Mouse (Mus musculus): ENCODE results near the gene Mapre3.

Gene Mapre3

DNA sequence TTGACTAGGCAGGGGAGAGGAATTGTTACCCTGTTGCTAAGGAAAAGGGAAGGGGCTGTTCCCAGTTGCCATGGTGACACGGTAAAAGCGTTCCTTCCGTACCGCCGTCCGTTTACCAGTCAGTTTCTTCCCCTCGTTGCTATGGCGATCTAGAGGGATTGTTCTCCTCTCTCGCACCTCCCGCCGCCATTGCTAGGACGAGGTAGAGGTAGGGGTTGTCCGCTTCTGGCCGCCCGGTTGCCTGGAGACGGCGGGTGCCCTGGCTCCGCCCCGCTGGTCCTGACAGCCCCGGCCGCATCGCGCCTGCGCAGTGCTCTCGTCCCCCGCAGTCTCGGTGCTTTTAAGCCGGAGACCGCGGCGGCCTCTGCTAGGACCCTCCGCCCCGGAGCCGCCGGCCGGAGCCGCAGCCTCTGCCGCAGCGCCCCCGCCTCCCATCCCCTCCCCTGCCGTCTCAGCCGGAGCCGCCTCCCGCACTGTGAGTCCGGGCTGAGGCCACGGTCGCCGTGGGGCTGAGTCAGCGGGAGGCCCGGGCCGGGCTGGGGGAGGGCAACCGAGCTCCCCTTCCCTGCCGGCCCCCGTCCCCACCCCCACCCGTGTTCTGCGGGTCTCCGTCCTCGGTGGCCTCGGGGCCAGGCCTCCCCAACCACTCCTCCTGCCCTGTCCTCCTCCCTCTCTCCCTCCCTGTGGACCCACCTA is at the start of gene Mapre3:
Mapre3 (plus strand) TSS at position 218 of the 696 bp plus-strand sequence.
- in situ Hi-C loops (cut with MboI; ENCODE audit: unreplicated experiment in 2 of 2): loop anchor here (5.0 kb wide), 3 partner anchors 38 to 108 kb away; partner anchors contain the start of gene Khk (in 1 of the 2)

DNA sequence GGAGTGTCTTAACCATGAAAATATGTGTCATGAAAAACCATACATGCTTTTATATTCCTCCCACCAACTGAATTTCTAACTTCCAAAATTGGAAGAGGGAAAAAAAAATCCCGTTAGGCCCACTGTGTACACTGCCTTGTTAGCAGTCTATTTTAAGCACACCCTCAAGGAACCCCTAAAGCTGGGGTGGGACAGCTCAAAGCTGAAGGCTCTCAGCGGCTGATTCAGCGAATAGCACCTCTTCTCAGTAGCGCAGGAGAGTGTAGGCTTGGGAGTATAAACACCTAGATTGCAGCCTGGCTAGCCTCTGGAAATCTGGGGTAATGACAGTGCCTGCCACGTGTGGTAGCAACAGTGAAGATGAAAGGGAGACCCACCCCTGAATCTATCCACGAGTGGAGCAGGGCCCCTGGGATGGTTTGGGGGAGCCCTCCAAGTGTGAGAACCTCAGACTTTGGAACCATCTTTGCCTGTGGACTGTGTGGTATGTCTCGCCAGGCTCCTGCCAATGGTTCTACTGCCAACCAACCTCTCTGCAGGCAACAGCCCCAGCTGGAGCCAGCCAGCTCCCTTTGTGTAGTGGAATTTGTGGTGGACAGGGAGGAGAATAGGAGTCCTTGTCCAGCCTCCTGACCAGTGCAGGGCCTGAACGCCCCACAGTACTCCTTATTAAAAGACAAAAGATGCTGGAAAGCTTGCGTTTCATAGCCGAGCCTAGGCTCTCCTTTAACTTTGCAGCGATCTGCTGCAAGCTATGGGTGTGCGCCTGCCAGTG is 48.7 kb upstream of the Mapre3 start:
- in situ Hi-C loops (cut with MboI; ENCODE audit: unreplicated experiment in 2 of 2): no loop called here

DNA sequence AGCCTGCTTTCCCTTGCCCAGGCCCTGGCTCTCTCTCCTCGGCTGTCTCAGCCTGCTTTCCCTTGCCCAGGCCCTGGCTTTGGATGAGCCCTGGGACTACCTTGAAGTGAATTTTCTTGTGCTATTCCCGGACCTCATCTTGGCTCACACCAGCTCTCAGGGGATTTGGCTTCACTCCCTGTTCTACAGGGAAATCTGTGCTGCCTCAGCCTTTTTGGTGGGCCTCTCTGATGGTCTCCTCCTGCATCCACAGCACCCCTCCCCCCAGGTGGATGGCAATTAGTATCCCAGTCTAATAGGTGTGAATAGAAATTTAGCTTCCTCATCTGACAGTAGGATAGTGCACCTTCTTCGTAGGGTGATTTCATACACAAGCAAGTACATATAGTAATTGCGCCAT is 46.4 kb upstream of the Mapre3 start:
- in situ Hi-C loops (cut with MboI; ENCODE audit: unreplicated experiment in 2 of 2): no loop called here

DNA sequence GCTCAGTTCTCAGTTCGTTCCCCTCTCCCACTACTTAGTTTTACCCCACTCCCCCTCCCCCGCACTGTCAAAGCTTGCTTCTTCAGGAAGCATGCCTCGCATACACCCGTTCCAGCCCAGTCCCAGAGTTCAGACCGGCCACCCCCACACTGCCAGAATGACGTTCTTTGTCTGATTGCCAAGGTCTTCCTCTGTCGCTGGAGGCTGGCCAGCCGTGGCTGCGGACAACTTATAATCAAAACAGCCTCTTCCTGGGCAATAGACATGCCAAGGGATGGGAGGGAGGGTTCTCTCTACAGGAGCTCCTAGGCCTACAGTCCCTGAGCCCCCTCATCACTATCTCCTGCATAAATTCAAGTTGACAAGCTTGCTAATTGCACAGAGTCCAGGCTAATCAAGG is 45.8 kb upstream of the Mapre3 start:
- in situ Hi-C loops (cut with MboI; ENCODE audit: unreplicated experiment in 2 of 2): no loop called here

DNA sequence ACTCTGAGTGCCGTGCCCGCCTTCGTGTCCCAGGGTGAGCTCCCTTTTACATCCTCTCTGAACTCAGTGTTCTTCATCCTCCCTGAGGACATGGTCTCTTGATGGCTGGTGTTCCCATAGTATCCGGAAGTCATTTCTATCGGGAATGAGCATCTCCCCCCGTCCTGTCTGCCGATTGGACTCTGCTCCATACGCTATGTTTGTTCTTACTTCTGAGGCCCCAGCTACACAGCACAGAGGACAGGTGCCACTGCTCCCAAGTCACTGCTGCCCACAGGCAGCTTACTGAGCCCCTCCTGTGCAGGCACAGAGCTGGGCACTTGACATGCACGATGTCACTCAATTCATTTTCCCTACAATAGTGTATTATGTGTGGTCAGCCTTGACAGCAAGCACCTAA is 45.4 kb upstream of the Mapre3 start:
- in situ Hi-C loops (cut with MboI; ENCODE audit: unreplicated experiment in 2 of 2): no loop called here

DNA sequence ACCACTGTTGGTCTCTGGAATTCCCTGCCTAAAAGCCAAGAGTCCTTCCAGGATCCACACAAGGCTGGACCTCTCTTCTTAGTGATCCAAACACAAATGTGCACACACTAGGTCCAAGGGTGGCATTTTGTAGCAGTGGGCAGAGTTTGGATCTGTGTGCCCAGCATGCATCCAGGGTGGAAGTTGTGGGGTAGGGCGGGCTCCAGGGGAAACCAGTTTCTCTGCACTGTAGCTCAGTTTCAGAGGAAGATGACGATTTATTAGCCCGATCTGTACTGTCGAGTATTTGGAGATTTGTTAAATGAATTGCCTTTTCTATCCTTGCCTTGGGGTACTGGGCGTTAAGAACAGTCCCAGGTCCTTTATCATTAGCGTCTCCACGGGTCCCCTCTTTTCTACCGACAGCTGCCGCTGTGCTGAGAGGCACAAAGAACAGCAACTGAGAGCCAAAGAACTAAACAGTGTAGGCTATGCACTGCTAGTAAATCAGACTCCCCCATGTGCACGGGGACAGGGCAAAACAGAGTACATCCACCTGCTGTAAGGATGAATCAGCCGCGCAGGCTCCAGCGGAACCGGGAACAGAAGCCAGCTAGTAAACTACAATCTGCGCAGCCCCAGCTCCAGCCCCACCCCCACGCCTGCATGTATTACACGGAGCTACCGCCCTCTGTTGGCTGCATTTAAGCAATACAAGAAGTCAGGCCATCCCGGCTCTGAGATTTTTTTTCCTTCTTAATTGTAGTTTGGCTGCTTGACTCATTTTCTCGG is 39.7 kb upstream of the Mapre3 start:
- in situ Hi-C loops (cut with MboI; ENCODE audit: unreplicated experiment in 2 of 2): loop anchor here in 1 of 2 experiments (5.0 to 10.0 kb wide), 3 partner anchors 62 to 350 kb away; partner anchors contain the start of gene Dpysl5

DNA sequence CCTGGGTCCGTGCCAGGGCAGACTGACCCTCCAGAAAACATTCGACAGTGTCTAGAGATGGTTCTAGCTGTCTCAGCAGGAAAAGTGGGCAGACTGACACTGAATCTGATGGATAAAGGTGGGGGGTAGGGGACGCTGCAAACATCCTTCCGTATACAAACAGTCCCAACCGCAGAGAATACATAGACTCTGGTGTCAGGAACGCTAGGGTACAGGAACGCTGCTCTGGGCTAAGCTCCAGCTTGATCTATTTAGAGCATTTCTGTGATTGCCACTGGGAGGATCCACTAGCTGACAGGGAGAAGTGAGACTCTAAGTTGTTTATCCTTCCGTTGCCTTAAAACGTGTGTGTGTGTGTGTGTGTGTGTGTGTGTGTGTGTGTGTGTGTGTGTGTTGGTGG is 33.7 kb upstream of the Mapre3 start:
- in situ Hi-C loops (cut with MboI; ENCODE audit: unreplicated experiment in 2 of 2): loop anchor here in 1 of 2 experiments (5.0 kb wide), 1 partner anchor 68 kb away; the partner anchor contains the start of gene Dpysl5

DNA sequence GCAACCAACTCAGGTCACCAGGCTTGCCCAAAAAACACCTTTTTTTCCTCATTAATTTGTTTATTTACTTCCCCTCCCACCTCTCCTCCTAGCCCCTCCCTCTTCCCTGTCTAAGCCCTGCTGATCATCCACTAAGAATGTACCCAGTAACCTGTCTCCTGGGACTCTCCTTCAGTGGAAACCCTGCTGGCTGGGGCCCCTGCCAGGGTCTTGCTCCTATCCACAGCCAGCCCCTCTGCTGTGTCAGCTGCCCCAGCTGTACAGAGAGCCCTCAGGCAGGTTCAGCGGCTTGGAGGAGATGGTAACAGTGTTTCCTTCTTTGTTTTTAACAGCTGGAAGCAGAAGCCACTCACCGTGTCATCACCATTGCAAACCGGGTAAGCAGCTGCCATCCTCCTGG is 33.3 kb upstream of the Mapre3 start:
- in situ Hi-C loops (cut with MboI; ENCODE audit: unreplicated experiment in 2 of 2): loop anchor here in 1 of 2 experiments (5.0 kb wide), 1 partner anchor 69 kb away; the partner anchor contains the start of gene Dpysl5

DNA sequence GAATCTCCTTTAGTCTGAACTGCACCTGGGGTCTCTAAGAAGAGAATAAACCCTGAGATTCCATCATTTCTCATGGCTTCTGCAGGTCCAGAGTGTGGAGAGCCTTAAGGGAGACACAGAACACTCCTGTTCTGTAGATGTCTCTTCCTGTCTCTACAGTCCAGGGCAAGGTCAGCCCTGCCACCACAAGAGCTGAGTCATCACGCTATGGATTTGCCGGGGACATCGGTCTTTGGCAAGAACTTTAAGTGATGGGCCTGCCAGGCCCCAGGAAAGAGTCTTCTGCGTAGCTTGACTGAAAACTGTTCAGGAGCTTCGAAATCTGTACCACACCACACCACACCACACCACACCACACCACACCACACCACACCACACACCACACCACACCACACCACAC is 27.1 kb upstream of the Mapre3 start:
- in situ Hi-C loops (cut with MboI; ENCODE audit: unreplicated experiment in 2 of 2): no loop called here

DNA sequence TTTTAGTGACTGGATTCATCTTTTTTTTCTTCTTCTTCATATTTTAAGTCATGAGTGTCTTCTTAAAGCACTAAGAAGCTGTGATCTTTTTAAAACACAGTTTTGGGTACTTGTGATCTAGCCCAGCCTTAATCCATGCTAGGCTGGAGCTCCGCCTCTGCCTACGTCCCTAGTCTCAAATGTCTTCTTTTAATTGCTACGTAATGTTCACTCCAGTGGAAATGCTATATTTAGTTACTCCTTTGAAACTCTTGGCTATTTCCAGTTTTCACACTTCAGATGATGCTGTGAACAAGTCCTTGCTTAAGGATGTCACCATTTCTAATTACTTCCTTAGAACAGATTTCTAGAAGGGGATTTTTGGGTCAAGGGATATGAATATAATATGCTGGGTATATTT is 24.4 kb upstream of the Mapre3 start:
- in situ Hi-C loops (cut with MboI; ENCODE audit: unreplicated experiment in 2 of 2): loop anchor here in 1 of 2 experiments (10.0 kb wide), 1 partner anchor 275 kb away; no protein-coding TSS in a partner anchor

DNA sequence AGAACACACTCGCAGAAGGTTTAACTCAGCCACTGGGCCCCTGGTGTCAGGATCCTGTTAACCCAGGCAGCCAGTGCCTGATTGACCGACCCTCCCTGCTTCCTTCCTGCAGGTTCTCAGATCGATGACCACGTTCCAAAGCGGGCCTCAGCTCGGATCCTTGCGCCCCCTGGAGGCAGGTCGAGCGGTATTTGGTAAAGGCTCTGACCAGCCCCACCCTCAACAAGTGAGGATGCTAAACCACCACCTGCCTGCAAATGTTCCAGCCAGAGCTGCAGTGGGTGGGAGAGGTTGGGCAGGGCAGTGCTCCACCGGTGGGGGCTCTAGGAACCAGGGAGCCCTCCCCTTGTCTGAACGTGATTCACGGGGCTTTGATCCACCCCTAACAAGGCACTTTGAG is 18.3 kb upstream of the Mapre3 start:
- in situ Hi-C loops (cut with MboI; ENCODE audit: unreplicated experiment in 2 of 2): loop anchor here in 1 of 2 experiments (10.0 kb wide), 1 partner anchor 281 kb away; no protein-coding TSS in a partner anchor

DNA sequence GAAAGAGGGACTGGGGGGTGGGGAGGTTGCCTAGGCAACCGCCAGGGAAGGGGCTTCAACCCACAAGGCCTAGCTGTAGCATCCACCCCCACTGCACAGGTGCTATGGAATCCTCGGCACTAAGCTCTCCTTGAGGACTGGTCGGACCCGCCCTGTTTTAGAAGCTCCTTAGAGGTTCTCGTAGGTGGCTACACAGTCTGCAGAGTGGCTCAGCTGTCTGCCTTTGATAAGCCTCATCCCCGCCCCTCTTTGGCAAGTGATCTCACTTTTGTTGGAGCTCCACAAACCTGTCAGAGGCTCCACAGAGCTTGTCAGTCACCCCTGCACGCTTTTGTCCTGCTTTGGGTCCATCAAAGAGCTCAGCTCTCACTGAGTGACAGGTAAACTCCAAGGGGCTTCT is 17.0 kb upstream of the Mapre3 start:
- in situ Hi-C loops (cut with MboI; ENCODE audit: unreplicated experiment in 2 of 2): loop anchor here in 1 of 2 experiments (10.0 kb wide), 1 partner anchor 283 kb away; no protein-coding TSS in a partner anchor

DNA sequence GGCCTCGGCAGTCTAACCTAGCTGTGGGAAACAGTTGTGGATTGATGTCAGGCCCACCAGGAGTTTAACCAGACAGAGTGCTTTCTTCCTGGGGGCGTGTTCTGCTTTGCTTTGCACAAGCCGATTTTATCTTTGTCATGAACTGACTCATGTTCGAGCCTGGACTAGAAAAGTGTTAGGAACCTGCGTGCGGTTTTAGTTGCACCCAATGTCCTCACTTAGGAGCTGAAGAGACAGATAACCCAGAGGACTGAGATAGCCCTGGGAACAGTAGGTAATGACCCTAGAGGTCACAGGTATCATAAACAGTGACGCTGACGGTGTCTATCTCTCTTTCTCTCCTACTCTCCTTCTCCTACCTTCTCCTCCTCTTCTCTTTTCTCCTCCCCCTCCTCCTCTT is 16.5 kb upstream of the Mapre3 start:
- in situ Hi-C loops (cut with MboI; ENCODE audit: unreplicated experiment in 2 of 2): loop anchor here in 1 of 2 experiments (10.0 kb wide), 1 partner anchor 283 kb away; no protein-coding TSS in a partner anchor

DNA sequence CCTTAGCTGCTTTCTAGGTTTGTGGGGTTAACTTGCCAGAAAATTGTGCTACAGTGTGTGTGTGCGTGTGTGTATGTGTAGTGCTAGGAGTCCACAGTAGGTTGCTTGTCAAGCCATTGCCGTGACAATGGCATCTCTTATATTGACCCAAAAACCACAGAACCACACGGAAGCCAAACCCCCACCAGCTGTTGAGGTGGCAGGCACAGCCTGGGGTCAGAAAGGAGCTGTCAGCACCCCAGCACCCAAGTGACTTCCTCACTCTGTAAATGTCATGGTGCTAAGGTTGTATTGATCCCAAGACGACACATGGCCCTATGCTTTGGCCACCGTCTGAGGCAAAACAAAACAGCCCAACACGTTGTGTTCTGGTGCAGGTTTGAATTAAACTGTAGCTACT is 15.5 kb upstream of the Mapre3 start:
- in situ Hi-C loops (cut with MboI; ENCODE audit: unreplicated experiment in 2 of 2): loop anchor here in 1 of 2 experiments (10.0 kb wide), 1 partner anchor 284 kb away; no protein-coding TSS in a partner anchor

DNA sequence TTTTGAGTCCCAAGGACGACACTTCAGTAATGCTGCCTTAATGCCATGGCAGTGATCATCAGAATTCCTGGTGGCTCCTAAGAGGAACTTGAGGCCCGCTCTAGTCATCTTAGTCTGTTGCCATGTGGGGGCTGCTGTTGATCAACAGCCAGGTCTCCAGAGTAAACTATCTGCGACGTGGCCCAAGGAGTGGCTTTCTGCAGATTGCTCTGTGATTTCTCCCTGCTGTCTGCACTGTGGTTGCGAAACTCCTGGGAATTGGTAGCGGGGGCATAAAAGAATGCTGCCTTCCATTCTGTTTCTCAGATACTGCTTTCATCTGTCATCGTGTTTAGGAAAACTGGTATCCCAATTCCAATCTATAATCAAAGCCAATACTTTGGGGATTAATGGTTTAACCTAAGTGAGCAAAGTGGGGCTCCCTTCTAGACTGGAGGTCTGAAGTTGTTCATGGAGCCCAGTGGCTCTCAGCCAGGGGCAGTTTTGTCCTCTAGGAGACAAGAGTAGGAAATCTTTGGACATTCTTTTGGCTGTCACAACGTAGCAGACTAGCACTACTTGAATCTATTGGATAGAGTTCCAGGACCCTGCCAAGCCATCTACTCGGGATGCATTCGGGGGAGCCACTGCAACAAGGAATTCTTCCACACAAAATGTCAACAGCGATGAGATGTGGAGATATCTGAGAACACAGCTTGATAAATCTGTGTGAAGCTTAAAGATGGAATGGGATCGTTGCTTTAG is 11.5 kb upstream of the Mapre3 start:
- in situ Hi-C loops (cut with MboI; ENCODE audit: unreplicated experiment in 2 of 2): loop anchor here (5.0 kb wide), 4 partner anchors 101 to 204 kb away; no protein-coding TSS in a partner anchor

DNA sequence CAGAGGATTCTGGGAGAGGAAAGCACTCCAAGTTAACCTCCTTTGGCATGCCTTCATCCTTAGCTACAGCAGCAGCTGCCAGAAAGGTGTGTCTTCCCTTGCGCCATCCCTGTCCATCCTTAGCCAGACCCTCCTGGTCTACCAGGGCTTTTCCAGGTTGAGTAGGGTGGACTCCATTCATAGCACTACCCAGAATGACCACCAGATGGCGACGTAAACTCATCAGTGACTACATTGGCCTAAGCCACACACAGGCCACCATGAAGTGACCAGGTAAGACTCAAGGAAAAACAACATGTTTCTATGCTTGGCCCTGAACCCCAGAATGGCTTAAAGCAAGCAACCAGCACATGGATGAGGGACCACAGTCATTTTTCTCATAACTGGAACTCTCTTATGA is 8.3 kb upstream of the Mapre3 start:
- in situ Hi-C loops (cut with MboI; ENCODE audit: unreplicated experiment in 2 of 2): no loop called here

DNA sequence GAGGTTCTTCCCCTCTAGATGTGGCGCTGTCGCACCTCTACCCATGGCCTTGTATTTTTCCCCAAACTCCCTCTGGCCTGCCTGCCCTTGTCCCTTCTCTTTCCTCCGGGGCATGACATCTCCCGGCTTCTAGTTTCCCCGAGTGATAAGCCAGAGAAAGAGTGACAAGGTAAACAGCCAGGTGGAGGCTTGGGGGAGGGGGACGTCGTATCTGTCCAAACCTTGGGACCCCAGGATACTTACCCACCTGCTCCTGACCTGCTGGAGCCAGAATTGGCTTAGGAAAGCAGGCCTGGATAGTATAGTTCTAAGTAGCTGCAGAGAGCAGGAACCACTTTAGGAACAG is 652 bp downstream of the Mapre3 start:
- in situ Hi-C loops (cut with MboI; ENCODE audit: unreplicated experiment in 2 of 2): loop anchor here in 1 of 2 experiments (5.0 kb wide), 1 partner anchor 37 kb away; no protein-coding TSS in a partner anchor

DNA sequence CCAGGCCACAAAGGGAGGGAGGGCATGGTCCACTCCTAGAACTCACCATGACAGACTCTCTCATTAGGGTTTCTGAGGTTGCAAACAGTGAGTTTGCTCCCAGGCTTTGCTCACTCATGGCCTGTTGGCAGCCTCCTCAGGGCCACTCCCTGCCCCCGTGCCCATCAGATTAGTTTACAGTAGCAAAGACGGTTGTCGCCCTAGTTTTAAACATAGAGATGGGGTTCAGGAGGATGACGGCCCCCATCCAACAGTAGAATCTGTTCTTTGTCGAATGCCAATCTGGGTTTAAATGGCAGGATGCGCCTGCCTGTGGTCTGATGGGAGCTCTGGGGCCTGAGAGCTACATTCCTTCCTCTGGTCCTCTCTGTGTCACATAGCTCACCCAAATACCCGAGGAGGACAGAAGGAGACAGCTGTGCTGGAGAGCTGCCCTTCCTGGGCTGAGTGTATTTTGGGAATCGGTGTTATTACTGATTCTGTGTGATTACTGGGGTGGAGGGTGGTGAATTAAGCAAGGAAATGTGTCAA is 1.9 kb downstream of the Mapre3 start:
- in situ Hi-C loops (cut with MboI; ENCODE audit: unreplicated experiment in 2 of 2): loop anchor here in 1 of 2 experiments (5.0 kb wide), 1 partner anchor 36 kb away; no protein-coding TSS in a partner anchor

DNA sequence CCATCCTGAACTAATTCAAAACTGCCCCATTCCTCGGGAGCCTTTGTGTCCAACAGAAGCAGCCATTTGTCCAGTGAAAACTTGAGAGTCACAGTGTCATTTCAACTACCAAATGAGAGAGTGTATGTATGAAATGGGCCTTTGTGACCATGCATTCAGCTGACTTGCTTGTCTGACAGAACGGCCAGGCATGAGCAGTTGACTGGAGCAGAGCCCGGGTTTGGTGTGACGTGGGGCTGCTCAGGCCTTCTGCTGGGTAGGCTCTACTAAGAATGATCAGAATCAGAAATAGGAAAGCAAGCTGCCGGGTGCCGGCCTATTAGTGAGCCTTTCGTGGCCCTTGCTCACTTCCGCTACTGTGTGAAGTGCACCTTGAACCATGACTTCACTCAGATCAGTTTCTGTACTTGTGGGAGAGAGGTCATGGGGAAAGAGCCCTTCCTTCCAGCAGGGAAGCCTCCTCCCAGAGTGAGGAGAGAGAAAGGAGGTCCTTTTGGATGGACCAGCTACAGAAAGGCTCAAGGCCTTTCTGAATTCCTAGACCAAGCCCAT is 4.4 kb downstream of the Mapre3 start:
- in situ Hi-C loops (cut with MboI; ENCODE audit: unreplicated experiment in 2 of 2): loop anchor here in 1 of 2 experiments (5.0 kb wide), 1 partner anchor 33 kb away; no protein-coding TSS in a partner anchor
